Mouse (Mus musculus) neural tube, embryonic 15.5 days (tissue): ENCODE results near the gene Psmb8. TPM values are rescaled to one million over a fixed set of nuclear protein-coding genes. Genes with fewer than 3 reads are reported as not detected.

Experiments used
- ATAC-seq: fragments of 200-750 bp; cut with Nextera tagmentation; 2 replicates; pipeline ENCODE4 v1.8.0; 2017; ENCODE audit warnings: mild to moderate bottlenecking, moderate TSS enrichment, moderate library complexity; ENCODE audit not compliant: low FRiP score
- H3K27ac ChIP-seq: fragments of 300-500 bp; sonication (generic); replicated peaks from 2 replicates; pipeline ENCODE4 v1.5.1; 2015; ENCODE audit warnings: mild to moderate bottlenecking, inconsistent platforms
- H3K27me3 ChIP-seq: fragments of 300-500 bp; sonication (generic); replicated peaks from 2 replicates; pipeline ENCODE4 v1.6.1; 2015; ENCODE audit warnings: inconsistent platforms
- H3K36me3 ChIP-seq: fragments of 300-500 bp; sonication (generic); 2 replicates; pipeline ENCODE4 v1.6.1; 2015; ENCODE audit warnings: inconsistent platforms
- H3K4me1 ChIP-seq: fragments of 300-500 bp; sonication (generic); 2 replicates; pipeline ENCODE4 v1.6.1; 2015; ENCODE audit warnings: inconsistent platforms
- H3K4me2 ChIP-seq: fragments of 300-500 bp; sonication (generic); 2 replicates; pipeline ENCODE4 v1.6.1; 2015; ENCODE audit warnings: inconsistent platforms, mild to moderate bottlenecking, moderate library complexity
- H3K4me3 ChIP-seq: fragments of 300-500 bp; sonication (generic); replicated peaks from 2 replicates; pipeline ENCODE4 v1.5.1; 2015; ENCODE audit warnings: mild to moderate bottlenecking, inconsistent platforms
- H3K9ac ChIP-seq: fragments of 300-500 bp; sonication (generic); replicated peaks from 2 replicates; pipeline ENCODE4 v1.6.1; 2015; ENCODE audit warnings: mild to moderate bottlenecking, inconsistent platforms
- H3K9me3 ChIP-seq: fragments of 300-500 bp; sonication (generic); replicated peaks from 2 replicates; pipeline ENCODE4 v1.6.1; 2016; ENCODE audit warnings: inconsistent platforms
- WGBS: fragments of 180-500 bp; shearing (Covaris S2); methylation state at CpG from one replicate; pipeline ENCODE4 v1.1.7; 2015; ENCODE audit warnings: mixed read lengths; 5-methylcytosine and 5-hydroxymethylcytosine counted together
- polyA plus RNA-seq: library from polyadenylated mRNA; unstranded; fragments of >200 nt; fragmentation: Nextera tagmentation; extraction: Ambion mirVana; gene quantifications from 2 replicates; pipeline ENCODE4 v1.2.1, GENCODE M21; 2015

Gene Psmb8
- polyA plus RNA-seq, 1 experiment from 2014 or later: 3.8 TPM

- Histone ChIP-seq H3K4me1 (no peaks in the 10 kb centered on the region), H3K9me3 (no peaks in the 10 kb centered on the region), H3K27me3 (peaks cover 11% of the 10 kb centered on the region), H3K4me3 (no peak overlapping the region), H3K27ac (no peak overlapping the region), H3K4me2 (no peak overlapping the region), H3K9ac (no peak overlapping the region), H3K36me3 (no peaks in the 10 kb centered on the region)
- ATAC-seq: no peak
- WGBS: 71% methylated on average over 6 of the region's 6 CpGs
These were observed 18.5 kb upstream of the Psmb8 start for GRCm38 (mm10) chr17:34179019-34179418.

- H3K4me3 ChIP-seq: no peak overlapping the region
- no peaks in the 10 kb centered on the region for H3K4me1 ChIP-seq
- no peak overlapping the region for H3K27ac ChIP-seq
- no peak overlapping the region for H3K9ac ChIP-seq
- no peaks in the 10 kb centered on the region for H3K36me3 ChIP-seq
- 73% methylated on average over 13 of the region's 13 CpGs for WGBS
- H3K27me3 ChIP-seq: peaks cover 19% of the 10 kb centered on the region
- ATAC-seq: no peak
- no peak overlapping the region for H3K4me2 ChIP-seq
- no peaks in the 10 kb centered on the region for H3K9me3 ChIP-seq
These were observed 17.3 kb upstream of the Psmb8 start for GRCm38 (mm10) chr17:34179913-34180859.

GRCm38 (mm10) chr17:34183564-34184219, 13.8 kb upstream of the Psmb8 start:
- Histone ChIP-seq H3K27ac (no peak overlapping the region), H3K4me2 (no peak overlapping the region), H3K36me3 (no peaks in the 10 kb centered on the region), H3K4me3 (no peak overlapping the region), H3K4me1 (peaks cover 18% of the 10 kb centered on the region), H3K9ac (no peak overlapping the region), H3K9me3 (no peaks in the 10 kb centered on the region), H3K27me3 (peaks cover 45% of the 10 kb centered on the region)
- ATAC-seq: no peak
- 79% methylated on average over 15 of the region's 15 CpGs for WGBS

- no peaks in the 10 kb centered on the region for H3K36me3 ChIP-seq
- H3K9ac ChIP-seq: no peak overlapping the region
- no peaks in the 10 kb centered on the region for H3K9me3 ChIP-seq
- H3K4me1 ChIP-seq: peaks cover 18% of the 10 kb centered on the region
- peaks cover 64% of the 10 kb centered on the region for H3K27me3 ChIP-seq
- H3K4me2 ChIP-seq: no peak overlapping the region
- H3K27ac ChIP-seq: no peak overlapping the region
- H3K4me3 ChIP-seq: no peak overlapping the region
- WGBS: 90% methylated on average over 9 of the region's 9 CpGs
- ATAC-seq: no peak
These were observed 12.0 kb upstream of the Psmb8 start for GRCm38 (mm10) chr17:34185526-34185925.

GRCm38 (mm10) chr17:34186885-34187260, 10.6 kb upstream of the Psmb8 start:
- Histone ChIP-seq H3K36me3 (no peaks in the 10 kb centered on the region), H3K4me1 (peaks cover 18% of the 10 kb centered on the region), H3K27ac (0 out of 2 replicates have a peak overlapping the region, but pooled peaks have one; percentile 23), H3K9ac (peak overlapping the region; percentile 47), H3K9me3 (no peaks in the 10 kb centered on the region), H3K27me3 (peaks cover 76% of the 10 kb centered on the region), H3K4me2 (peak overlapping the region; percentile 93), H3K4me3 (peak overlapping the region; percentile 52)
- ATAC-seq: peak; percentile 57; the same call in 1 of the 2 replicates
- WGBS: 3% methylated on average over 14 of the region's 14 CpGs

- peak within 1 kb of the TSS; percentile 93 for H3K4me2 ChIP-seq
- peaks cover 82% of the 10 kb centered on the region for H3K27me3 ChIP-seq
- ATAC-seq: peak; percentile 98
- WGBS: under 1% methylated on average over 46 of the region's 46 CpGs
- H3K9me3 ChIP-seq: no peaks in the 10 kb centered on the region
- H3K4me3 ChIP-seq: peak within 1 kb of the TSS; percentile 52
- H3K36me3 ChIP-seq: no peaks in the 10 kb centered on the region
- H3K27ac ChIP-seq: peak within 1 kb of the TSS; percentile 23; the same call in 1 of the 2 replicates
- H3K9ac ChIP-seq: peak within 1 kb of the TSS; percentile 47
- peaks cover 18% of the 10 kb centered on the region for H3K4me1 ChIP-seq
These were observed 10.1 kb upstream of the Psmb8 start, which contains the start of the genes Tap1 and Psmb9 for GRCm38 (mm10) chr17:34187261-34187916. Gene Tap1, plus strand, starts transcription at chr17:34187553. Gene Psmb9, minus strand, starts transcription at chr17:34187764.

GRCm38 (mm10) chr17:34188010-34188409, 9.5 kb upstream of the Psmb8 start:
- Histone ChIP-seq H3K36me3 (no peaks in the 10 kb centered on the region), H3K4me1 (peaks cover 18% of the 10 kb centered on the region), H3K27me3 (peaks cover 88% of the 10 kb centered on the region), H3K27ac (peak overlapping the region; percentile 23; the same call in 1 of the 2 replicates), H3K9me3 (no peaks in the 10 kb centered on the region), H3K9ac (peak overlapping the region; percentile 47), H3K4me3 (peak overlapping the region; percentile 52), H3K4me2 (peak overlapping the region; percentile 93)
- no peak for ATAC-seq
- WGBS: 3% methylated on average over 16 of the region's 20 CpGs

- 77% methylated on average over 6 of the region's 6 CpGs for WGBS
- H3K4me2 ChIP-seq: no peak overlapping the region
- peaks cover 18% of the 10 kb centered on the region for H3K4me1 ChIP-seq
- H3K27ac ChIP-seq: no peak overlapping the region
- no peak overlapping the region for H3K4me3 ChIP-seq
- no peaks in the 10 kb centered on the region for H3K9me3 ChIP-seq
- H3K27me3 ChIP-seq: peaks cover 89% of the 10 kb centered on the region
- ATAC-seq: no peak
- no peak overlapping the region for H3K9ac ChIP-seq
- H3K36me3 ChIP-seq: no peaks in the 10 kb centered on the region
These were observed 8.5 kb upstream of the Psmb8 start for GRCm38 (mm10) chr17:34188986-34189385.

GRCm38 (mm10) chr17:34192852-34193251, 4.7 kb upstream of the Psmb8 start:
- Histone ChIP-seq H3K4me1 (peaks cover 17% of the 10 kb centered on the region), H3K9ac (no peak overlapping the region), H3K4me3 (no peak overlapping the region), H3K36me3 (no peaks in the 10 kb centered on the region), H3K4me2 (no peak overlapping the region), H3K27ac (no peak overlapping the region), H3K27me3 (peaks cover 94% of the 10 kb centered on the region), H3K9me3 (no peaks in the 10 kb centered on the region)
- ATAC-seq: no peak
- 26% methylated on average over 16 of the region's 16 CpGs for WGBS

GRCm38 (mm10) chr17:34193468-34193867, 4.1 kb upstream of the Psmb8 start:
- H3K27ac ChIP-seq: no peak overlapping the region
- H3K4me1 ChIP-seq: peaks cover 18% of the 10 kb centered on the region
- H3K27me3 ChIP-seq: peaks cover 95% of the 10 kb centered on the region
- no peak for ATAC-seq
- H3K4me2 ChIP-seq: no peak overlapping the region
- H3K9me3 ChIP-seq: no peaks in the 10 kb centered on the region
- H3K9ac ChIP-seq: no peak overlapping the region
- H3K36me3 ChIP-seq: no peaks in the 10 kb centered on the region
- 57% methylated on average over 8 of the region's 8 CpGs for WGBS
- no peak overlapping the region for H3K4me3 ChIP-seq

GRCm38 (mm10) chr17:34194723-34195122, 2.8 kb upstream of the Psmb8 start:
- peaks cover 93% of the 10 kb centered on the region for H3K27me3 ChIP-seq
- H3K4me1 ChIP-seq: peaks cover 18% of the 10 kb centered on the region
- no peaks in the 10 kb centered on the region for H3K36me3 ChIP-seq
- H3K9ac ChIP-seq: no peak overlapping the region
- no peak for ATAC-seq
- H3K27ac ChIP-seq: no peak overlapping the region
- no peaks in the 10 kb centered on the region for H3K9me3 ChIP-seq
- 88% methylated on average over 4 of the region's 4 CpGs for WGBS
- H3K4me3 ChIP-seq: no peak overlapping the region
- no peak overlapping the region for H3K4me2 ChIP-seq
